Mouse (Mus musculus): ENCODE data around the gene Pias1.

GRCm38 (mm10) chr9:62975830-62976229 is 11.9 kb downstream of the Pias1 start:
- TF ChIP-seq CTCF (IDR thresholded peaks at IDR 0.05; ENCODE audit: extremely low read depth, insufficient read depth, low read length) (no peak), POLR2A (IDR thresholded peaks at IDR 0.05; ENCODE audit: extremely low read depth, insufficient read depth, low read length) (no peak)
